Mouse (Mus musculus): ENCODE measurements around the gene Gramd4. TPM values are rescaled to one million over a fixed set of nuclear protein-coding genes. Genes with fewer than 3 reads are reported as not detected.

Gene Gramd4
- 14.2 TPM in 2 replicates for polyA plus RNA-seq (2015; fragmentation: Nextera tagmentation; extraction: Ambion mirVana)

DNA sequence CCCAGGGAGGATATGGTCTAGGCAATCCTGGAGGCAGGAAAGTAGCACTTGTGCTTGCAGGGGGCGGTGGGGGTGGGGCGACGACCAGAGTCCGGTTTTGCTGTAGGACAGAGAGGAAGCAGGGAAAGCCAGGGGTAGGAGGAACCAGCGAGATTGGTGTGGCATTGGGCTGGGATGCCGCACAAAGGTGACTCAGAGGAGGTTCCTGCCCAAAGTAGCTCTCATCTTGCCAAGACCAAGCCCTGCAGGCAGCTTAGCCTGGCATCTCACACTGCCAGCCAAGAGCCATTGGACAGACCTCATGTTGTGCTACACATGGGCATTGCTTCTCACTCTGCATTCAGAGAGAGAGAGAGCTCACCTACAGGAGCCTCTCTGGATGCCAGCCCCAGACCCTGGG is at the start of gene Gramd4:
Gene Gramd4, plus strand, starts transcription at position 283 of the 400 bp plus-strand sequence.

DNA sequence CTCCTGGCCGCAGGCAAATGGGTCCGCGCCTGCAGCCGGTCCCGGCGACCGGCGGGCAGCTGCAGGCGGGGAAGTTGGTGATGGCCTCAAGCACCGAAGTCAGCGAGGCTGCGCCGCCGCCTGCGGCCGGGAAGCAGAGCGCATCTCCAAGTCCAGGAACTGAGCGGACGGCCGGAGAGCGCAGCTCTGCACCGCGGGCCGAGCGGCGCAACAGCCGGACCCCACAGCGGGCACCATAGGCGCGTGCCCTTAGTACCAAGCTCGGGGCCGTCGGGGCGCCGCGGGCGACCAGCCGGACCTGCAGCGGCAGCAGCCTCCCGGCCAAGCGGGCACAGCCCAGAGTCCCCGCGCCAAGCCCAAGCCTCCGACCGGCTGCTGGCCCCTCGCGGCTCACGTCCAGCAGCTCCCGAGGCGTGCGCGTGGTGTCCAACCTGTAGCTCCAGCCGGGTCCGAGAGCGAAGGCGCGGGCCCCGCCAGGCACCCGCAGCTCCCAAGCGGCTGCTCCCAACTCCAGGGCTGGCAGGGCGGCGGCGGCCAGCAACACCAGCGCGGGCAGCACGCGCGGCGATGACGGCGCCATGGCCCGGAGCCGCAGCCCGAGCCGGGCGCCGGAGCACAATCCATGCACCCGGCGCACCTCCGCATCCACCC is 24.2 kb upstream of the Gramd4 start, which contains the start of gene Celsr1:
Gene Celsr1, minus strand, starts transcription at position 587 of the 651 bp plus-strand sequence.

GRCm38 (mm10) chr15:86185689-86186569 is 128.4 kb downstream of the Gramd4 start, which contains the start of gene Cerk:
Gene Cerk (minus strand): TSS chr15:86186141.

Other genes with a start within 250 kb of the Gramd4 start
- gene Cdpf1, start 246.0 kb upstream of the Gramd4 start, polyA plus RNA-seq (2015; fragmentation: Nextera tagmentation; extraction: Ambion mirVana): 26.0 and 30.1 TPM in 2 replicates
- gene Pkdrej, start 236.0 kb upstream of the Gramd4 start, polyA plus RNA-seq (2015; fragmentation: Nextera tagmentation; extraction: Ambion mirVana): 0.04 TPM in 2 replicates
- 2.6 and 3.7 TPM in 2 replicates for gene Ttc38, start 225.4 kb upstream of the Gramd4 start, polyA plus RNA-seq (2015; fragmentation: Nextera tagmentation; extraction: Ambion mirVana)
- gene Gtse1, start 197.9 kb upstream of the Gramd4 start, polyA plus RNA-seq (2015; fragmentation: Nextera tagmentation; extraction: Ambion mirVana): 20.1 and 20.3 TPM in 2 replicates
- gene Trmu, start 178.4 kb upstream of the Gramd4 start, polyA plus RNA-seq (2015; fragmentation: Nextera tagmentation; extraction: Ambion mirVana): 19.9 and 20.7 TPM in 2 replicates
- gene Celsr1, start 23.9 kb upstream of the Gramd4 start, polyA plus RNA-seq (2015; fragmentation: Nextera tagmentation; extraction: Ambion mirVana): 0.37 and 0.56 TPM in 2 replicates
- gene Cerk, start 128.4 kb downstream of the Gramd4 start, polyA plus RNA-seq (2015; fragmentation: Nextera tagmentation; extraction: Ambion mirVana): 7.8 and 11.3 TPM in 2 replicates
- 8.4 and 10.3 TPM in 2 replicates for gene Tbc1d22a, start 156.8 kb downstream of the Gramd4 start, polyA plus RNA-seq (2015; fragmentation: Nextera tagmentation; extraction: Ambion mirVana)